Mouse (Mus musculus) left cerebral cortex, adult 9 months (tissue): Measurements from ENCODE around the gene Cilp2.
A peak's percentile ranks its signal among the peaks of the same experiment; 100 is the strongest.

Experiments used
- DNase-seq, 2 experiments: peaks; one replicate each; pipeline ENCODE4 v3.0.0; 2022; ENCODE audit warnings: low spot score in 2 of 2

Cilp2 gene

DNA sequence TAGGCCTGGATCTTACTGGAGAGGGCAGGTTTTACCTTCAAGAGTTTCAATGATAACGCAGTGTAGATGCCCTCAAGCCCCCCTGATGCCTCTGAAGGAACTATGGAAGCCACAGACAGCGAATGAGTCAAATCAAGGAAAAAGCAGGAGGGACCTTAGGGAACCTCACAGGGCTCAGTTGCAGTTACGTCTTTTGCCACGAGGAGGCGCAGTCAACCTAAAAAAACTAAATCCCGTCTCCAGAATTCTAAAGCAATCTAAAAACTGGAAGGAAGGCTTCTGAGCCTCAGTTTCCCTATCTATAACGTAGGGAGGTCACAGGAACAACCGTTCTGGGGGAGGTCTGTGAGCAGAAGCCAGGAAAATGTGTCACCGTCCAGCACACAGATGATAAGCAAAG lies 13.3 kb downstream of the Cilp2 start:
- DNase-seq, result peak in 1 of 2 experiments; percentile 76

DNA sequence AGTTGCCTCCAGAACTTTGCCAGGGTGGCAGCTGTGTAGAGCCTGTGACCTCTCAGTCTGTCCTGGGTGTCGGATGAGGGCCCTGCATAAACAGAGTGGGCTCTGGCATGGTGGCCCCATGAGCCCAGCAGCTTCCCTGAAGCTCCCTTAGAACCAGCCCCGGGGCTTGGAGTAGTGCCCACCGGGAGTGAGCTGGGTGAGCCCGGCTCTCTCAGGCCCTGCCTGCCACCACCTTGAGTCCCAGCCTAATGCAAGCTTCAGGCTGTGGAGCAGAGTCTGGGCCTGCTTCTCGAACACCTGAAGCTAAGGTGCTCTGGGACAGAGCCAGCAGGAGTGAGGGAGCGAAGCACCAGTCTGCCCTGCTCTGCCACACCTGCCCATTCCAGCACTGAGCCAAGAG lies 16.6 kb downstream of the Cilp2 start:
- no peak for DNase-seq

DNA sequence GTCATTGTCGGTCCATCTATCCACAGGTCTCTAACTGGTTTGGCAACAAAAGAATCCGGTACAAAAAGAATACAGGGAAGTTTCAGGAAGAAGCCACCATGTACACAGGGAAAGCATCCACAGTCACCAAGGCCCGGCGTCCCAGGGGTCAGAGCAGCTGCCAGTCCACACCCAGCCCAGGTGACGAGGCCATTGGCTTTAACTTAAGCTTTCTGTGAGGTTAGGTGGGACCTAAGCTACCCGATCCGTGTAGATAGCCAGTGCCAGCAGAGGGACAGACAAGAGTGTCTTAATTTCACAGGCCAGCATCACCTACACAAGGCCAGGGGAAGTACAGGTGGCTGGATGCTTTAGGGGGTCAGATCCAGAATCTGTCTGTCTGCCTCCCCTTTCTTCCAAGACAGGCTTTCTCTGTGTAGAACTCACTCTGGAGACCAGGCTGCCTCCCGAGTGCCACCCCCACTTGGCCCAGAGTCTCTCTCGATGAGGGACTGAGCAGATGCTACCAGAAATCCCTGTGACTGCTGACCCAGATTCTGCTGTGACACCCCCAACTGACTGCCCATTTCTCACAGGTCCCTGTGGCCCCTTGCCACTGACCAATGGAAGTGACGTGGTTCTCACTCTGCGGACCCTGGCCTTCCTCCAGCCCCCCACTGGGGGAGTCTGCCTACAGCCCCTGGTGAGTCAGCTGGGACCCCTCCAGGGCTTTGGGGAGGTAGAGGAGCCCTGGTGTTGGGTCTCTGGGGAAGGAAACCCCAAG lies 17.3 kb downstream of the Cilp2 start:
- no peak for DNase-seq

DNA sequence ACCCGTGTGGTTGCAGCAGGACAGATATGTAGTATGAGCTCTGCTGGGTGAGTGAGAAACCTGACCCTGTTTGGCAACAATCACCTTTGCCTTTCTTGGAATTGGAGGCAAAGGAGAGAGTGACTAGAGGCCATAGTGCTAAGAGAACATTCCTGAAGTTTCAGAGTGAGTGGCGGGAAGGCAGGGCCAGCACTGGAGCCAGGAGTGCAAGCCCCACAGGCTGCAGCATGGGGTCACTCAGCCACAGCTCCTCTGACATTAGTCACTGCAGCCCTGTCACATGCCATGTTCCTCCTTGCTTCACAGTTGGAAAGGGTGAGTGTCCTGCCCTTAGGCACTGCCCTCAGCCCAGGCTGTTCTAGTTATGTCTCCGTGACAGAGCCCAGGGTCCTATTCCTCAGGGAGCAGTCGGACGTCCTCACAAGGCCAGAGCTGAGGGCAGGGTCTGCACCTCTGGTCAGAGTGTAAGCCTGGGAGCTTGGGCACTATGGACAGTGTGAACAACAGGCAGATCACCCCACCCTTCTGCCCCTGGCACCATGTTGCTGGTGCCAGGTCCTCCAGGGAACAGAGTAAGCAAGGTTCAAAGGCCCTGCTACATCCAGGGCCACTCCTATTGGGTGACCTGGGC lies 19.7 kb downstream of the Cilp2 start:
- no peak for DNase-seq

DNA sequence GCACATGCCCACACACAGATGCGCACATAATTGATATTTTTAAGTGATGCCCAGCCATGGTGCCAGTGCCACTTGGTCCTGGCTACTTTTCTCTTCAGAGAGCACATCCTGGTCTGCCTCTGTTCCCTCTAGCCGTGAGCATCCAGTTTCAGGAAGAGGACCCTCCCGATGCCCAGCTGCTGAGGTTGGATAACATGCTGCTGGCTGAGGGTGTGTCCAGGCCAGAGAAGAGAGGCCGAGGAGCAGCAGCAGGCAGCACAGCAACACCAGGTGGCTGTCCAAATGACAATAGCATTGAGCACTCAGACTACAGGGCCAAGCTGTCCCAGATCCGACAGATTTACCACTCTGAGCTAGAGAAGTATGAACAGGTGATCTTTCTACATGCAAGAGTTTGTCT lies 23.3 kb downstream of the Cilp2 start:
- DNase-seq, result no peak

DNA sequence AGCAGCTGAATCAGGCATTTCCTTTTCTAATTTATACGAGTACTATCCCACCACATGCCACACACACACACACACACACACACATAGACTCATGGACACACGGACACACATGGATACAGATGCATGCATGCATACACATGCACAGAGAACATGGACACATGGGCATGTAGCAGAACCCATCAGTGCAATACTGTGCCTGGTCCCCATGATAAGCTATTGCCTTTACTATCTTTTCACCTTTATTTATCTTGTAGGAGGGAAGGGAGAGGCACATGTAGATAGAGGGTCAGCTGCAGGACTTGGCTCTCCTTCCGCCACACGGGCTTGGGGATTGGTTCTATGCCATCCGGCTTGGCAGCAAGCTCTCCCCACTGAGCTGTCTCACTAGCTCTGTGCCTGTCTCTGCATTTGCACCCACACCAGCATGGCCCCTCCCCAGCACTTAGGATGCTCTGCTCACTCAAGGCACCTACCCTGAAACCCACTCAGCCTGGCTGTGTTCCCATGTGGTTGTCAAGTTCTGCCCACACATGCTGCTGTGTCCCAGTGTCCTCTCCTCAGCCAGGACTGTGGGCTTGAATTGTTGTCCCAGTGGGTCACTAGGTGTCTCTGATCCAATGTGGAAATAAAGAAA lies 24.0 kb downstream of the Cilp2 start:
- DNase-seq, result peak in 1 of 2 experiments; percentile 40

DNA sequence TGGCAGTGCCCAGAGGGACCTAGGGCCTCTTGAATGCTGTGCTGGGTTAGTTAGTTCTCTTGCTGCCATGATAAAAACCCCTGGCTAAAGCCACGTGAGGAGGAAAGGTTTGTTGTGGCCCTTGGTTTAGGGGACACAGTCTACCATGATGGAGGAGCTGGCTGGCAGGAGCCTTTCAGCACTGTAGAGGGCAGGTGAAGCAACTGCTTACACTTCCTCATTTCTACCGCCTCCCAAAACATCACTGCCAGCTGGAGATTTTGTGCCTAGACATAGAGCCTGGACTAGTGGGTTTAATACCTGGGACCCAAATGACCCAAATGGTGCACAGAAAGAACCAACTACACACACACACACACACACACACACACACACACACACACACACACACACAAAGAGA lies 26.2 kb downstream of the Cilp2 start:
- no peak for DNase-seq

DNA sequence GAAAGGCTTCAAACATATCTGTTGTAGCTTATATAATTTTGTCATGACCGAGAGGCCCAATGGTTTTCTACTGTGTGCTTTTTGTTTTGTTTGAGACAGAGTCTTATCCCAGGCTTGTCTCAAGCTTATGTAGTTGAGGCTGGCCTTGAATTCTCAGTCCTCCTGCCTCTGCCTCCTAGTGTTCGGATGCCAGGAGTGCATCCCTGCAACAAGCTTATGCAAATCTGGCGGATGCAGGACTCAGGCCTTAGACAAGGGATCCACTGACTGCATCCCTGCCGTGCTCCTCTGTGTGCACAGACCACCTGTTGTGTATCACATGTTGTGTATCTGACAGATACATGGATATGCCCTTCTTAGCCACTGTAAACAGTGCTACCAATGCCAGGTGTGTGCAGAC lies 26.7 kb downstream of the Cilp2 start:
- DNase-seq, result no peak

DNA sequence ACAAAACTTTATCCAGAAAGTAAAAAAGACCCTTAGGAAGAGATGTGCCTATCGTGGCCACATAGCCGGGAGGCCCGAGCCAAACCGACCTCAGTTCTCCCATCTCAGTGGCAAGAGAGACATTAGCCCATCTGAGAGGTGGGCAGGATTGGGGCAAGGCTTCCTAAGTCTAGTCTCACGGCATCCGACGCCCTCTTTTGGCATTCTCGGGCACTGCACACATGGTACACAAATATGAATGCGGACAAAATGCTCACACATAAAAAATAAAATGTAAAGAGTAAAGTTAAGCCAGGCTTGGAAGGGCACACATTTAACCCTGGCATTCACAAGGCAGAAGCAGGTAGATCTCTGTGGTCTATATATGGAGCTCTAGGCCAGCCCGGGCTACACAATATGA lies 33.6 kb downstream of the Cilp2 start:
- DNase-seq, result no peak

DNA sequence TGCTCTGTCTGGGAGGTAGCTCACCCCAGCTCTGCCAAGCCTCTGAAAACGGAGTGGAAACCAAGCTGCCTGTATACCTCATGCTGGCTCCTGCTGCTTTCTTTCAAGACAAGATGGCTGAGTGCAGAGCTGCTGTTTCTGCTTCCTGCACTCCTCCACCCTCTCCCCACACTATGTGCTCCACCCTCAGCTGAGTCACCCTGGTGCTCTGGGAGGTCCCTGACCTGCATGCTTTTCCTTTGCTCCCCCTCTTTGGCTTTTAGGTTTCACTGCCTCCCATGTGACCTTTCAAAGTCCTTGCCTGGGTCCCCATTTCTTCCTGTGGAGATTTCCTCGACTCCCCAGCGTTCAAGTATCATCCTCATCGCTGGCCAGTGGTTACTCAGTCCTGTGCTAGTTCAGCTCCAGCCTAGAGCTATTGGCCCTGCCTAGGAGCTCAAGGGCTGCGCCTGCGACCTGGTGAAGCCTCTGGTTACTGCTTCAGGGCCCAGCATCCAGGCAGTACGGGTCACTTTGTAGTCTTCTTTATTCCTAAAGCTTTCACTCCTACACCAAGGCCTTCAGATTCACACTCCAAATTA lies 36.5 kb downstream of the Cilp2 start:
- DNase-seq, result no peak

DNA sequence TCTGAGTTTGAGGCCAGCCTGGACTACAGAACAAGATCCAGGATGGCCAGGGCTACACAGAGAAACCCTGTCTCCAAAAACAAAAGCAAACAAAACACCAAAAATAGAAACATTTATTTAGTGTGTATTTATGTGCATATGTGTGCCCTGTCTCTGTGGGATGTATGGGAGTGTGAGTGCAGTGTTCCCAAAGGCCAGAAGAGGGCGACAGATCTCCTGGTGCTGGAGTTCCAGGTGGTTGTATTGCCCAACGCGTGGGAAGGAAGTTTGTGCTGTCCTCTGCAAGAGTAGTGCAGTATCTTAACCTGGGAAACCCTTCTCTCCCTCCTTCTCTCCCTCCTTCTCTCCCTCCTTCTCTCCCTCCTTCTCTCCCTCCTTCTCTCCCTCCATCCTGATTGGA lies 37.6 kb downstream of the Cilp2 start:
- no peak for DNase-seq

DNA sequence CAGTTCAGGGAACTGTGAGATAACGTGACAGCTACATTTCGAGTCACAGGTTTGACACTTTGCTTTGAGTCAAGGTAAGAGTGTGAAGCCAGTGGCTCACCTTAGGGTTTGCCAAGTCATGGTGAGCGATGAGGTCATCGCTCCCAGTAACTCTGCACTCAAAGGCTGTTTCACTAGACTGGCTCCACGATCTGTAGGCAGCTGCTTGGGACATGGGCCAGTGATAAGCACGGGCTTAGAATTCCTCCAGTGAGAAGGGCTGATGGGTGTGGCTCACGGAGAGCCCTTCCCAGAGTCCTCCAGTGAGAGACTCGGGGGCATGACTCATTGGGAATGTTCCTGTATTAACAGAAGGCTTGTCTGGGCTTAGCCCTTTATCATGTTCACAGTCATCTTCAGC lies 38.5 kb downstream of the Cilp2 start:
- DNase-seq, result no peak

DNA sequence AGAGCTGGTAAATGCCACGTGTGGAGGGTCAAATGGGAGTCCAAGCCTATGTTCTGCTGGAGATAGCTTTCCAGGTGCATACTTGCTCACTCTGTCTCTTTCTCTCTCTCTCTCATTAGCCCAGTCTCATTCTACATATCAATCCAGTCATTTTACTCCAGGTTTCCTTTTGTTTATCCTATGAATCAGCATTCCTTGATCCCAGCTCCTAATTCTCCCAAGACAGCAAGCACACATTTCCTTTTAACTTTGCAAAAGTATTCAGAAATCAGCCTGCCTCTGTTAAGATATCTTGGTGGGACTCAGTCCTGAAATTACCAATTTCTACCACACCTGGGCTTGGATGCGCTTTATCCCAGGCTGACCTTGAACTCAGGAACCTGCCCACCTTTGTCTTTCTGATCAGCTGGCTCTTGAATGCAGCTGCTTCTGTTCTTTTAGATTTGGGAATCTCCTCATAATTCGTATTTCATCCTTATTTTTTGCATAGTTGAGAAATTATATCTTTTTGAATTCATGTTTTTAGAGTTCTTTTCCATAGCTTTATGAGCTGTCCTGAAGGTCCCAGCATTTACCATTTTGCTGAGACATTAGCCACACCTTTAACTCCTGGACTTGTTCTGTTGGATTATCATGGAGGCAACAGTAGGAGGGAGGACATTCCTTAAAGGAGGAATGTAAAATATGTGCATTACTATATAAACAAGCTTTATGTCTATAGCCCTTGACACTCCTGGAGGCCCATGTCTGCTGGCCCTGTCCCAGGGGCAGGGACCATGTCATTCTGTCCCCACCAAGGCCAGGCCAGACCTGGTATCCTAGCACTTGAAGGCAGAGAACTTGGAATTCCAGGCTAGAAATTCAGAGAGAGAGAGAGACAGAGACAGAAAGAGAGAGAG lies 40.1 kb downstream of the Cilp2 start:
- no peak for DNase-seq

DNA sequence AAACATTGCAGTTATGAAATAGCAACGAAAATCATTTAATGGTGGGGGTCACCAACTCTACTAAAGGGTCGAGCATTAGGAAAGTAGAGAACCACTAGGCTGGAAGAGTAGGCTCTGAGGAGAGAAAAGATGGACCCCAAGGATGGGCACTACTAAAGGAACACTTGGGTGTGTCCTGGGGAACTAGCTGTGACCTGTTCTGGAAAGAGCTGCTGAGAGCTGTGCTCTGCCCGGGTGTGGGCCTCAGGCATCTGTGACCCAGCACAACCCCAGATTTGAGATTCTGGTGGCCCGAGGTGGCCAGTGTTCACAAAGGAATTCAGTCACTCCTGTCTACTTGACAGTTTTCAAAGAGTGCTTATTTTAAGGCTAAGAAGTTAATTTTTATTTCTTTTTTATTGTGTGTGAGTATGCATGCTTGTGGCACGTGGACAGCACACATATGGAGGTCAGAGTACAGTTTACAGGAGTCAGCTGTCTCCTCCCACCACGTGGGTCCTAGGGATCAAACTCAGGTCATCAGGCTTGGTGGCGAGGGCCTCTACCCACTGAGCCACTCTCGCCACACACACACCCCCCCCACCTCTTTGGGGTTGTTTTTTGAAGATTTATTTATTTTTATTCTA lies 50.3 kb downstream of the Cilp2 start:
- no peak for DNase-seq

DNA sequence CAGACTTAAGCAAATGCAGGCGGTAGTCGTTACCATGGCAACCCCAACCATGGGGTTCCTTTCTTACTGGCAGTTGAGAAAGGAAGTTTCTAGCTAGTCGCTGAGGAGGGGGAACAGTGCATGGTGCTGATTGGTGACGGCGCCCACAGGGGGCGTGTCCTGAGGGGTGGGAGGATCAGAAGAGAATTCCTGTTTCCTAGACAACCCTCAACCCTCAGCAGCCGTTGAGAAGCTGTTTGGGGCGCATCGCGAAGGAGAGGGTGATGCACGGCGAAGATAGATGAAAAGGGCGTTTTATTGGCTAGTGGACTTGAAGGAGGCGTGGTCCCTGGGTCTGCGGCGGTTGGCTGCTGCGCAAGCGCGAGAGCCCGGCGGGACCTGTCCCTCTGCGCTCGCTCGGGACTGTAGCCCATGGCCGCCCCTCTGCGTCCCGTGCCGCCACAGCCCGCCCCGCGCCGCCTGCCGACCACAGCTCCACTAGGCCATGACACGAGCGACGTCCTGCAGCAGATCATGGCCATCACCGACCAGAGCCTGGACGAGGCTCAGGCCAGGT lies 55.1 kb downstream of the Cilp2 start, which contains the start of gene Pbx4:
Gene Pbx4 (plus strand): TSS at position 194 of the 556 bp plus-strand sequence.
- DNase-seq, result peak; percentile 97
